Mouse (Mus musculus): ENCODE measurements at regions not wholly inside any gene's neighbourhood (a gene's known extent, or its start where the extent isn't known, plus 50 kb on each side); places are given as distances from the start of the nearest gene placed in this dataset.

DNA sequence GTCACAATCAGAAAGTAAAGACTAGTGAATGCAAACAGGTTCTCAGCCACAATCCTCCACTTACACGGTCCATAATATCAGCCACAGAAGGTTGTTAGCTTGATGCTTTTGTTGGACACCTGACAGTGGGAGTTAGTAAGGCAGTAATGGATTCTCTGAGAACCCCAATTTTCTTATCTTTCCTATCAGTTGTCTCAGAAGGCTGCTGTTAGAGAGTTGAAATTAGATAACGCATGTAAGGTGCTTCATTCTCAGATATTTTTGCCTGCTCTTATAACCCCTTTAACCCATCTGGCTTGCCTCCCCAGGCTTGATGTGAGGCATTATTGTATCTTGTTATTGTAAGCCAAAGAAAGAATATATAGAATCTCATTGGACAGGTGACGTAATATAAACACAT is 63.0 kb upstream of the Ube2e3 start:
- 94% methylated on average over 3 of the region's 3 CpGs for WGBS
- no peak overlapping the region for H3K4me3 ChIP-seq (replicated peaks; ENCODE audit: low read depth, low read length)
- no peak for DNase-seq
- no peaks in the 10 kb centered on the region for H3K36me3 ChIP-seq (ENCODE audit: control insufficient read depth, insufficient read depth, low read length)
- H3K27ac ChIP-seq (replicated peaks; ENCODE audit: low read depth, low read length) = no peak overlapping the region
- no peaks in the 10 kb centered on the region for H3K9me3 ChIP-seq (ENCODE audit: control insufficient read depth, low read length)
- H3K4me2 ChIP-seq (ENCODE audit: low read length) = no peak overlapping the region
- H3K9ac ChIP-seq (replicated peaks; ENCODE audit: low read length) = no peak overlapping the region
- H3K4me1 ChIP-seq (ENCODE audit: control insufficient read depth, insufficient read depth, low read length) = no peaks in the 10 kb centered on the region
- no peaks in the 10 kb centered on the region for H3K27me3 ChIP-seq (ENCODE audit: control insufficient read depth, insufficient read depth, low read length)
- no peak for ATAC-seq (ENCODE audit: low FRiP score, low TSS enrichment)

DNA sequence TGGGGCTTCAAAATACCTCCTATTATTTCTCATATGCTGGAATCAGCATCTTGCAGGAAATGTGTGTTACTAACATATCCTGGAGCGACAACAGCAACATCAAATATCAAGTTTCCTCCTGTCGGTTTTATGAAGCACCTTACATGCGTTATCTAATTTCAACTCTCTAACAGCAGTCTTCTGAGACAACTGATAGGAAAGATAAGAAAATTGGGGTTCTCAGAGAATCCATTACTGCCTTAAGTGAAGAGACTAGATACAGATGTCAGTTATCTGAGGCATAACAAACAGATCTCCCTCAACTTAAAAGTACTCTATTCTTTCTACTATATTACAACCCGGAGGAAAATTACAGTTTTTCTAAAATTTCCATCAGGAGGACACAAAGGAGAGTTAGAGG is 64.4 kb upstream of the Ube2e3 start:
- H3K36me3 ChIP-seq (ENCODE audit: control insufficient read depth, insufficient read depth, low read length) = no peaks in the 10 kb centered on the region
- no peaks in the 10 kb centered on the region for H3K4me1 ChIP-seq (ENCODE audit: control insufficient read depth, insufficient read depth, low read length)
- H3K27me3 ChIP-seq (ENCODE audit: control insufficient read depth, insufficient read depth, low read length) = no peaks in the 10 kb centered on the region
- ATAC-seq (ENCODE audit: low FRiP score, low TSS enrichment) = no peak
- H3K9ac ChIP-seq (replicated peaks; ENCODE audit: low read length) = no peak overlapping the region
- H3K4me3 ChIP-seq (replicated peaks; ENCODE audit: low read depth, low read length) = no peak overlapping the region
- no peaks in the 10 kb centered on the region for H3K9me3 ChIP-seq (ENCODE audit: control insufficient read depth, low read length)
- H3K4me2 ChIP-seq (ENCODE audit: low read length) = no peak overlapping the region
- 89% methylated on average over 4 of the region's 4 CpGs for whole genome bisulfite sequencing
- no peak overlapping the region for H3K27ac ChIP-seq (replicated peaks; ENCODE audit: low read depth, low read length)
- DNase-seq = no peak

DNA sequence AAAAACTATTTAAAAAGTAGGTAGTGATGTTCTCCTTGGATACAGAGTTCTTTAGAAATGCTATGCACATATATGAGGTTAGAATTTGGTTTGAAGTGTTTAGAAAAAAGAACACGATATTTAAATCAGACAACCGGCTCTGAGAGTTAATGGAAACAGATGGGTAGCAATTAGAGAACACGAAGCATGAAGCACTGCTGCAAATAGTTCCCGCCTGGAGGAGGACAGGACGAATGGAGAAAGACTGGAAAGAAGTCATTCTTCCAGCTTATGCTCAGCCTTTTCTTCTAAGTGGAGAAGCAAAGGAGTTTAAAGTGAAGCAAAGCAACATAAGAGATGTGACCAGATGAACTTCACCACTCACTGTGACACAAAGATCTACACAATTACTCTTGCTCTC is 72.5 kb upstream of the Ube2e3 start:
- DNase-seq (no peak), ATAC-seq (ENCODE audit: low FRiP score, low TSS enrichment) (no peak)
- 84% methylated on average over 5 of the region's 5 CpGs for WGBS
- Histone ChIP-seq H3K36me3 (ENCODE audit: control insufficient read depth, insufficient read depth, low read length) (no peaks in the 10 kb centered on the region), H3K9me3 (ENCODE audit: control insufficient read depth, low read length) (no peaks in the 10 kb centered on the region), H3K27ac (replicated peaks; ENCODE audit: low read depth, low read length) (no peak overlapping the region), H3K4me1 (ENCODE audit: control insufficient read depth, insufficient read depth, low read length) (no peaks in the 10 kb centered on the region), H3K9ac (replicated peaks; ENCODE audit: low read length) (no peak overlapping the region), H3K27me3 (ENCODE audit: control insufficient read depth, insufficient read depth, low read length) (no peaks in the 10 kb centered on the region), H3K4me2 (ENCODE audit: low read length) (no peak overlapping the region), H3K4me3 (replicated peaks; ENCODE audit: low read depth, low read length) (no peak overlapping the region)

DNA sequence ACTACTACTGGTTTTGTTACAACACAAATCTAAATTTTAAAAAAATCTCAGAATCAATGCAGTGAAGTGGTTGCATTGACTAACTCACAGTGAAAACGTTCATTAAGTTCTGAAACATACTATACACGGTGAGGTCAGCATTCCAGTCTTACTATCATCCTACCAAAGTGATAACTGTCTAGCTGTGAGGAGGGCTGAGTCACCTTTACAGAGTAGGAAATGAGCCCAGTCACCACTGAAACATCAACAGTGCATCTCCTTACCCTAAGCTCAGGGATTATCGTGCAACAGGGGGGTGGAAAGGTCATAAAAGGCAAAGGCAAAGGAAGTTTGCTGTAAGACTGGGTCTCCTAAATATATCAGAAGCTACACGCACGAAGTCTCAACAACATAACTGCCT is 73.2 kb upstream of the Ube2e3 start:
- no peak overlapping the region for H3K4me2 ChIP-seq (ENCODE audit: low read length)
- WGBS = 92% methylated on average over 5 of the region's 5 CpGs
- ATAC-seq (ENCODE audit: low FRiP score, low TSS enrichment) (no peak), DNase-seq (no peak)
- H3K27me3 ChIP-seq (ENCODE audit: control insufficient read depth, insufficient read depth, low read length) = no peaks in the 10 kb centered on the region
- no peak overlapping the region for H3K27ac ChIP-seq (replicated peaks; ENCODE audit: low read depth, low read length)
- H3K4me1 ChIP-seq (ENCODE audit: control insufficient read depth, insufficient read depth, low read length) = no peaks in the 10 kb centered on the region
- H3K36me3 ChIP-seq (ENCODE audit: control insufficient read depth, insufficient read depth, low read length) = no peaks in the 10 kb centered on the region
- no peak overlapping the region for H3K9ac ChIP-seq (replicated peaks; ENCODE audit: low read length)
- no peak overlapping the region for H3K4me3 ChIP-seq (replicated peaks; ENCODE audit: low read depth, low read length)
- H3K9me3 ChIP-seq (ENCODE audit: control insufficient read depth, low read length) = no peaks in the 10 kb centered on the region

DNA sequence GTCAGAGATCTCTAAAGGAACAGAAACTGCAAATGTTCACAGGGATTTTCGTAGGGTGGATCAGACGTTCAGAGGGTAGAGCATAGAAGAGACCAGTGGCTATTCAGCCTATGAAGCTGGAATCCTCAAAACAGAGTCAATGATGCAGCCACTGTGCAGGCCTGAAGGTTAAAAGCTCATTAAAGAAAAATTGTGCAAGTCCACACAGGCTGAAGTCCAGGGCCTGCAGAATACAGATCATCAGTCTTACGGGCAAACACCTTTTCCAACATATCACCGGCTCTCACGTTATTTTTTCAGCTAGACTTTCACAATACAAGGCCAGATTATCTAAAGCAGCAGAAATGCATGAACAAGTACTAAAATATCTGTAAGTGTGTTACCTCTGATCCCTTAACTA is 78.8 kb upstream of the Ube2e3 start:
- H3K36me3 ChIP-seq (ENCODE audit: control insufficient read depth, insufficient read depth, low read length) = no peaks in the 10 kb centered on the region
- ATAC-seq (ENCODE audit: low FRiP score, low TSS enrichment) (no peak), DNase-seq (no peak)
- H3K4me1 ChIP-seq (ENCODE audit: control insufficient read depth, insufficient read depth, low read length) = no peaks in the 10 kb centered on the region
- WGBS = 91% methylated on average over 5 of the region's 5 CpGs
- no peak overlapping the region for H3K4me2 ChIP-seq (ENCODE audit: low read length)
- H3K27ac ChIP-seq (replicated peaks; ENCODE audit: low read depth, low read length) = no peak overlapping the region
- no peak overlapping the region for H3K4me3 ChIP-seq (replicated peaks; ENCODE audit: low read depth, low read length)
- no peaks in the 10 kb centered on the region for H3K9me3 ChIP-seq (ENCODE audit: control insufficient read depth, low read length)
- H3K9ac ChIP-seq (replicated peaks; ENCODE audit: low read length) = no peak overlapping the region
- no peaks in the 10 kb centered on the region for H3K27me3 ChIP-seq (ENCODE audit: control insufficient read depth, insufficient read depth, low read length)

DNA sequence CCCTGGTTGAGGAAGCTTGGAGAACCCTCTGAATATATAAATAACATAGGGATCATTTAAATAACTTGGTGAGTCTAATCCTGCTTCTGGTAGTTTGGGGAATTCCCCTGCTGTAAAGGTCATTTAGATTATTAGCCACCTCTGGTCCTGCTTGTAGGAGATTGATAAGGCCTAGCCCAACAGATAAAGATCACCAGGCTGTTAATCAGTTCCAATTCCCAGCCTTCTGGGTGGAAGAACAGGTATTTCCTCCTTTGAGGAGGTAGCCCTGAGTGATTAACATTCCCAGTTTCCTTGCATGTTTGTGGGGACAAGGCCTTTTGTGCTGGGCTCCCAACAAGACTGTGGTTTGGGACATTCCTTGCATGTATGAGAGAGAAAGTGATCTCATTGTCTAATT is 79.7 kb upstream of the Ube2e3 start:
- DNase-seq = no peak
- H3K27ac ChIP-seq (replicated peaks; ENCODE audit: low read depth, low read length) = no peak overlapping the region
- no peaks in the 10 kb centered on the region for H3K4me1 ChIP-seq (ENCODE audit: control insufficient read depth, insufficient read depth, low read length)
- H3K4me3 ChIP-seq (replicated peaks; ENCODE audit: low read depth, low read length) = no peak overlapping the region
- no peaks in the 10 kb centered on the region for H3K36me3 ChIP-seq (ENCODE audit: control insufficient read depth, insufficient read depth, low read length)
- no peak for ATAC-seq (ENCODE audit: low FRiP score, low TSS enrichment)
- H3K4me2 ChIP-seq (ENCODE audit: low read length) = no peak overlapping the region
- H3K27me3 ChIP-seq (ENCODE audit: control insufficient read depth, insufficient read depth, low read length) = no peaks in the 10 kb centered on the region
- H3K9ac ChIP-seq (replicated peaks; ENCODE audit: low read length) = no peak overlapping the region
- no peaks in the 10 kb centered on the region for H3K9me3 ChIP-seq (ENCODE audit: control insufficient read depth, low read length)

DNA sequence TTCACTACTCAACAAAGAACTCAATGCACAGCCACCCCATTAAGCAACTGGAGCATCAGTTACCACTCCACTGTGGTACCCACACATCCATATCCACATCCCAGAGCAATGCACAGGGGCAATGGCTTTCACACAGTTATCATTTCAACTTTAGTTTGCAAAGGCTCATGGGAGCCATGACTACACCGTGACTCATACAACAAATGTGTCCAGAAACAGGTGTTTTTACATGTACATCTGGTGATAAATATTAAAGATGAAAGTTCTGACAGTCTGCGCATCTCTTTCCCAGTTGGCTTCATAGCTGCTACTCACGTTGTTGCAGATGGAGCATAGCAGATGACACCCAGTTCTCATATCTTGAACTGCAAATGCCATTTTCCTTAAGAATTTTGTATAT is 88.0 kb upstream of the Ube2e3 start:
- ATAC-seq (ENCODE audit: low FRiP score, low TSS enrichment) (no peak), DNase-seq (no peak)
- H3K36me3 ChIP-seq (ENCODE audit: control insufficient read depth, insufficient read depth, low read length) = no peaks in the 10 kb centered on the region
- 90% methylated on average over 3 of the region's 3 CpGs for WGBS
- H3K27ac ChIP-seq (replicated peaks; ENCODE audit: low read depth, low read length) = no peak overlapping the region
- no peaks in the 10 kb centered on the region for H3K9me3 ChIP-seq (ENCODE audit: control insufficient read depth, low read length)
- H3K4me3 ChIP-seq (replicated peaks; ENCODE audit: low read depth, low read length) = no peak overlapping the region
- H3K4me2 ChIP-seq (ENCODE audit: low read length) = no peak overlapping the region
- no peak overlapping the region for H3K9ac ChIP-seq (replicated peaks; ENCODE audit: low read length)
- H3K4me1 ChIP-seq (ENCODE audit: control insufficient read depth, insufficient read depth, low read length) = no peaks in the 10 kb centered on the region
- no peaks in the 10 kb centered on the region for H3K27me3 ChIP-seq (ENCODE audit: control insufficient read depth, insufficient read depth, low read length)

DNA sequence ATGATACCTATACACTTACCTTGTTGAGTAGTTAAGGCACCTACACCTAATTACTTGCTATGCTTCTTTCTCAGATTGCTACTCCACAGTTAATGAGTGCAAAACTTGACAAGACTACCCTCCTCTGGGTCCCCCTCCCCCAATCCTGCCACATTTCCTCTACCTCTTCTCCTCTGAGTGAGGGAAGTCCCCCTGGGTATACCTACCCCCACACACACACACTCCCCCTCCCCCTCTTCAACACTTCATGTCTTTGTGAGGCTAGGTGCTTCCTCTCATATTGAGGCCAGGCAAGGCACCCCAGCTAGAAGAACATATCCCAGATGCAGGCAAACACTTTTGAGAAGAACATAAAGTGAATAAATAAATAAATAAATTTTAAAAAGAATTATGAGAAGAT is 90.3 kb upstream of the Ube2e3 start:
- no peak overlapping the region for H3K4me3 ChIP-seq (replicated peaks; ENCODE audit: low read depth, low read length)
- DNase-seq (no peak), ATAC-seq (ENCODE audit: low FRiP score, low TSS enrichment) (no peak)
- H3K9me3 ChIP-seq (ENCODE audit: control insufficient read depth, low read length) = no peaks in the 10 kb centered on the region
- no peak overlapping the region for H3K27ac ChIP-seq (replicated peaks; ENCODE audit: low read depth, low read length)
- H3K9ac ChIP-seq (replicated peaks; ENCODE audit: low read length) = no peak overlapping the region
- no peaks in the 10 kb centered on the region for H3K4me1 ChIP-seq (ENCODE audit: control insufficient read depth, insufficient read depth, low read length)
- H3K27me3 ChIP-seq (ENCODE audit: control insufficient read depth, insufficient read depth, low read length) = no peaks in the 10 kb centered on the region
- H3K4me2 ChIP-seq (ENCODE audit: low read length) = no peak overlapping the region
- H3K36me3 ChIP-seq (ENCODE audit: control insufficient read depth, insufficient read depth, low read length) = no peaks in the 10 kb centered on the region

DNA sequence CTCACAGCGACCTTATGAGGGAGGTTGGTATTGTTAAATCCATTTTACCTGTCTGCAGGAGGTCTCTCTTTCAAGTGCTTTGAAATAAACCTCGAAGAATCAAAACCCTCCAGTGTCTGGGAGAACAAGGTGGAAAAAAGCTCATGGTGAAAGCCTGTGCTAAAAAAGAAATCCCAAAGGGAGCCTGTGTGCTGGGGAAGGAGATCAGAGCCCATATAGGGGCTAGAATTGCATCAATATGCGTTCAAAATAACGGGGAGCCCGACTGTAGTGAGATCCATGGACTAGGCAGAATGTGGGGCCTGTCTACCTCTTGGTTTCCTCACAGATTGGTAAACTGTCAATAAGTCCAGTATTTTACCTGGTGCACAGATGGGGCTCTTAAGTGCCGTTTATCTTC is 113.6 kb upstream of the Ube2e3 start:
- H3K27ac ChIP-seq (replicated peaks; ENCODE audit: low read depth, low read length) = no peak overlapping the region
- no peaks in the 10 kb centered on the region for H3K9me3 ChIP-seq (ENCODE audit: control insufficient read depth, low read length)
- WGBS = 60% methylated on average over 6 of the region's 6 CpGs
- H3K27me3 ChIP-seq (ENCODE audit: control insufficient read depth, insufficient read depth, low read length) = no peaks in the 10 kb centered on the region
- ATAC-seq (ENCODE audit: low FRiP score, low TSS enrichment) (no peak), DNase-seq (peak; percentile 8)
- H3K4me1 ChIP-seq (ENCODE audit: control insufficient read depth, insufficient read depth, low read length) = no peaks in the 10 kb centered on the region
- no peaks in the 10 kb centered on the region for H3K36me3 ChIP-seq (ENCODE audit: control insufficient read depth, insufficient read depth, low read length)
- no peak overlapping the region for H3K4me2 ChIP-seq (ENCODE audit: low read length)
- no peak overlapping the region for H3K9ac ChIP-seq (replicated peaks; ENCODE audit: low read length)
- no peak overlapping the region for H3K4me3 ChIP-seq (replicated peaks; ENCODE audit: low read depth, low read length)
